Mouse (Mus musculus) ES-Bruce4 (cell line): ENCODE data around the gene Cckbr.

ENCODE experiments used
- CTCF ChIP-seq: IDR thresholded peaks from one replicate; pipeline ENCODE4 v1.8.1; 2011; ENCODE audit warnings: low read depth, low read length
- EP300 ChIP-seq: IDR thresholded peaks from 2 replicates; pipeline ENCODE4 v1.6.1; 2011; ENCODE audit warnings: low read depth, low read length; ENCODE audit not compliant: insufficient read depth
- POLR2A ChIP-seq: IDR thresholded peaks from one replicate; pipeline ENCODE4 v1.8.1; 2011; ENCODE audit warnings: low read length; ENCODE audit not compliant: insufficient read depth

- TF ChIP-seq CTCF (no peak), EP300 (no peak), POLR2A (no peak)
Observed at GRCm38 (mm10) chr7:105380329-105380728, 45.2 kb upstream of the Cckbr start.
